Mouse (Mus musculus) hindbrain, embryonic 16.5 days (tissue): ENCODE results near the gene Irgm1. TPM values are rescaled to one million over a fixed set of nuclear protein-coding genes. Genes with fewer than 3 reads are reported as not detected.
A peak's percentile ranks its signal among the peaks of the same experiment; 100 is the strongest.
"Not testable (repeated sequence)": the region's sequence is repeated elsewhere in the genome, so short reads cannot be mapped to it uniquely, and the experiment has no call there.

Experiments
- ATAC-seq: fragments of 200-750 bp; cut with Nextera tagmentation; 2 replicates; pipeline ENCODE4 v1.8.0; 2017; ENCODE audit warnings: moderate TSS enrichment, moderate library complexity
- H3K27ac ChIP-seq: fragments of 300-500 bp; sonication (generic); 2 replicates; pipeline ENCODE4 v1.5.1; 2014; ENCODE audit warnings: low read depth, mild to moderate bottlenecking, control low read depth, low read length, moderate library complexity
- H3K27me3 ChIP-seq: fragments of 300-500 bp; sonication (generic); replicated peaks from 2 replicates; pipeline ENCODE4 v1.6.1; 2014; ENCODE audit warnings: low read length; ENCODE audit not compliant: control insufficient read depth, insufficient read depth
- H3K36me3 ChIP-seq: fragments of 300-500 bp; sonication (generic); 2 replicates; pipeline ENCODE4 v1.6.1; 2014; ENCODE audit warnings: mild to moderate bottlenecking, low read length, moderate library complexity, mixed read lengths; ENCODE audit not compliant: control insufficient read depth, insufficient read depth
- H3K4me1 ChIP-seq: fragments of 300-500 bp; sonication (generic); 2 replicates; pipeline ENCODE4 v1.6.1; 2014; ENCODE audit warnings: low read depth, low read length; ENCODE audit not compliant: control insufficient read depth, insufficient read depth
- H3K4me2 ChIP-seq: fragments of 300-500 bp; sonication (generic); 2 replicates; pipeline ENCODE4 v1.6.1; 2014; ENCODE audit warnings: mild to moderate bottlenecking, low read length, control low read depth, moderate library complexity
- H3K4me3 ChIP-seq: fragments of 300-500 bp; sonication (generic); 2 replicates; pipeline ENCODE4 v1.5.1; 2014; ENCODE audit warnings: mild to moderate bottlenecking, low read length, control low read depth, moderate library complexity
- H3K9ac ChIP-seq: fragments of 300-500 bp; sonication (generic); 2 replicates; pipeline ENCODE4 v1.6.1; 2014; ENCODE audit warnings: low read depth, mild to moderate bottlenecking, control low read depth, low read length, moderate library complexity
- H3K9me3 ChIP-seq: fragments of 300-500 bp; sonication (generic); 2 replicates; pipeline ENCODE4 v1.6.1; 2014; ENCODE audit warnings: mild to moderate bottlenecking, low read length, moderate library complexity; ENCODE audit not compliant: control insufficient read depth
- WGBS: fragments of 180-500 bp; shearing (Covaris S2); extraction: QIAGEN DNeasy Blood & Tissue Kit; methylation state at CpG from one replicate; pipeline ENCODE4 v1.1.7; 2014; 5-methylcytosine and 5-hydroxymethylcytosine counted together
- polyA plus RNA-seq: library from polyadenylated mRNA; unstranded; fragments of >200 nt; fragmentation: Nextera tagmentation; extraction: Ambion mirVana; gene quantifications from 2 replicates; pipeline ENCODE4 v1.2.1, GENCODE M21; 2015

Irgm1 gene
- polyA plus RNA-seq, 1 experiment from 2014 or later: 5.4 TPM

- Histone ChIP-seq H3K4me1 (no peaks in the 10 kb centered on the region), H3K9me3 (no peaks in the 10 kb centered on the region), H3K27ac (no peak overlapping the region), H3K4me2 (no peak overlapping the region), H3K9ac (no peak overlapping the region), H3K27me3 (peaks cover 8% of the 10 kb centered on the region; the same call in 1 of the 2 replicates), H3K36me3 (no peaks in the 10 kb centered on the region), H3K4me3 (no peak overlapping the region)
- ATAC-seq: no peak
- 61% methylated on average over 5 of the region's 5 CpGs for WGBS
Measured at GRCm38 (mm10) chr11:48846881-48847280, 24.6 kb downstream of the Irgm1 start.

DNA sequence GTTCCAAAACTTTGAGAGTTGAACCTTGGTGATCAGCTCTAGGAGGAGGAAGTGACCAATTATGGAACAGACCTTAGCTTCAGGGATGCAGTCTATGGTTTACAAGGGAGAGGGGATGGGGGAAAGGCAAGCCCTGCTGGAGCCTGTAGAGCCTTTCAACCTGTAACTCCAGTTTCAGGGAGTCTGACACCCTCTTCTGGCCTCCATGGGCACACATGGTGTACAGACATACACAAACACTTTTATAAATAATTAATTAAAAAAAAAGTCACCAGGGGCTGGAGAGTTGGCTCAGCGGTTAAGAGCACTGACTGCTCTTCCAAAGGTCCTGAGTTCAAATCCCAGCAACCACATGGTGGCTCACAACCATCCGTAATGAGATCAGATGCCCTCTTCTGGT, 25.1 kb downstream of the Irgm1 start:
- H3K4me2 ChIP-seq, H3K9ac ChIP-seq, H3K4me3 ChIP-seq, H3K9me3 ChIP-seq, H3K27ac ChIP-seq, H3K36me3 ChIP-seq, H3K4me1 ChIP-seq, ATAC-seq, H3K27me3 ChIP-seq: not testable (repeated sequence)
- WGBS: 90% methylated on average over 2 of the region's 2 CpGs

GRCm38 (mm10) chr11:48845244-48845815, 26.2 kb downstream of the Irgm1 start:
- ATAC-seq: no peak
- Histone ChIP-seq H3K36me3 (no peaks in the 10 kb centered on the region), H3K4me1 (no peaks in the 10 kb centered on the region), H3K27me3 (peaks cover 8% of the 10 kb centered on the region; the same call in 1 of the 2 replicates), H3K27ac (no peak overlapping the region), H3K9me3 (no peaks in the 10 kb centered on the region), H3K4me3 (no peak overlapping the region), H3K9ac (no peak overlapping the region), H3K4me2 (no peak overlapping the region)
- WGBS: 32% methylated on average over 13 of the region's 13 CpGs

DNA sequence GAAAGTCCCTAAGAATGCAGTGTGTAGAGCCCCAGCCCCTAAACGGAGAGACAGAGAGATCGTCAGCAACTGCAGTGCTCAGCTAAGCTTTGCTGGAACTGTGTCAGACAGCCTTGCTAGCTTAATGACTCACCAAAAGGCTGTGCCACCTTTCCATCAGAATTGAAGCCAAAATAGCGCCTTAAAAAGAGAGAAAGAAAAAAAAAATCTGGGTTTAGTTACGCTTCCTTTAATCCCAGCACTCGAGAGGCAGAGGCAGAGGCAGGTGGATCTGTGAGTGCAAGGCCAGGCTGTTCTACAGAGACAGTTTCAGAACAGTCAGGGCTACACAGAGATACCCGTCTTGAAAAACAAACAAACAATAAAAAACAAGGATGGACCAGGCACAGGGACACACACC, 27.2 kb downstream of the Irgm1 start:
- Histone ChIP-seq H3K27ac (no peak overlapping the region), H3K9ac (no peak overlapping the region), H3K4me3 (no peak overlapping the region), H3K4me2 (no peak overlapping the region), H3K36me3 (no peaks in the 10 kb centered on the region), H3K4me1 (no peaks in the 10 kb centered on the region), H3K9me3 (no peaks in the 10 kb centered on the region), H3K27me3 (peaks cover 4% of the 10 kb centered on the region; the same call in 1 of the 2 replicates)
- WGBS: 61% methylated on average over 6 of the region's 6 CpGs
- no peak for ATAC-seq

DNA sequence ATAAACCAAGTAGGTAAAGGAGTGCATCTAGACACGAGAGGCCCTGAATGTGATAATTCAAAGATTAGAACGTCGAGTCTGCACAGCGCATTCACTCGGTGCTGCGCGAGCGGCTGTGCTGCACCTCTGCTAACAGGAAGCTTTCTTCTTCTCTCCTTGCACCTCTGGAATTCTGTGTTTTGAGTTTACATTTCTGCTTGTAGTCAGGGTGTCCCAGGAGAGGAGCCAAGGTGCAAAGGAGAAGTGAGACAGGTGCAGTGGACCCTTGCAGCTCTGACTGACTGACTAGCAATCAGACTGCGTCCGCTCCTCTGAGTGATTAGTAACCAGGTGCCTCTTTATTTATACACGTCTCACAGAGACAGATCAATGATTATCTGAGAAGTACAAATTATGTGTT, 28.3 kb downstream of the Irgm1 start:
- no peak for ATAC-seq
- Histone ChIP-seq H3K9ac (no peak overlapping the region), H3K9me3 (no peaks in the 10 kb centered on the region), H3K27me3 (0 out of 2 replicates have a peak, but pooled peaks cover 3% of the 10 kb centered on the region), H3K4me3 (no peak overlapping the region), H3K4me2 (no peak overlapping the region), H3K36me3 (no peaks in the 10 kb centered on the region), H3K4me1 (peaks cover 5% of the 10 kb centered on the region), H3K27ac (no peak overlapping the region)
- 86% methylated on average over 11 of the region's 11 CpGs for WGBS

DNA sequence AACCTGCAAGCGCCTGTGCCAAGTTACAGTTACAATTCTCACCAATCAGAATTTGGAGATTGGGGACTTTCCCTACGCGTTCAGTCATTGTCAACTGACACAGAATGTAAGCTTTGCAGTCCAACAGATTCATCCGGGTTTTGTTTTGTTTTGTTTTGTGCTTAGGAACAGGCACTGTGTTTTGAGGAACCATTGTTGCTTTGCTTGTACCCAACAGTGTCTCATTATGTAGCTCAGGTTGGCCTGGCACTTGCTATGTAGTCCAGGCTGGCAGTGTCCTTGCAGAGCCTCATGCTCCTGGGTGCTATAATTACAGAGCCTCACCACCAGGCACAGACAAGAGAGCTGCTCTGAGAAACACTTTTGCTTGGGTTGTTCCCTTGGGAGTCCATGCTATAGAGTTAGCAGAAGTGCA, 29.1 kb downstream of the Irgm1 start:
- Histone ChIP-seq H3K4me3 (no peak overlapping the region), H3K4me1 (peaks cover 5% of the 10 kb centered on the region), H3K27me3 (0 out of 2 replicates have a peak, but pooled peaks cover 2% of the 10 kb centered on the region), H3K9me3 (no peaks in the 10 kb centered on the region), H3K36me3 (no peaks in the 10 kb centered on the region), H3K9ac (no peak overlapping the region), H3K27ac (no peak overlapping the region), H3K4me2 (no peak overlapping the region)
- WGBS: 85% methylated on average over 4 of the region's 4 CpGs
- no peak for ATAC-seq

- no peak overlapping the region for H3K4me2 ChIP-seq
- H3K27me3 ChIP-seq: 0 out of 2 replicates have a peak, but pooled peaks cover 2% of the 10 kb centered on the region
- H3K36me3 ChIP-seq: no peaks in the 10 kb centered on the region
- WGBS: 87% methylated on average over 5 of the region's 5 CpGs
- no peak overlapping the region for H3K4me3 ChIP-seq
- peaks cover 7% of the 10 kb centered on the region for H3K4me1 ChIP-seq
- no peak overlapping the region for H3K9ac ChIP-seq
- H3K27ac ChIP-seq: no peak overlapping the region
- ATAC-seq: no peak
- H3K9me3 ChIP-seq: no peaks in the 10 kb centered on the region
Measured at GRCm38 (mm10) chr11:48841213-48841612, 30.3 kb downstream of the Irgm1 start.

DNA sequence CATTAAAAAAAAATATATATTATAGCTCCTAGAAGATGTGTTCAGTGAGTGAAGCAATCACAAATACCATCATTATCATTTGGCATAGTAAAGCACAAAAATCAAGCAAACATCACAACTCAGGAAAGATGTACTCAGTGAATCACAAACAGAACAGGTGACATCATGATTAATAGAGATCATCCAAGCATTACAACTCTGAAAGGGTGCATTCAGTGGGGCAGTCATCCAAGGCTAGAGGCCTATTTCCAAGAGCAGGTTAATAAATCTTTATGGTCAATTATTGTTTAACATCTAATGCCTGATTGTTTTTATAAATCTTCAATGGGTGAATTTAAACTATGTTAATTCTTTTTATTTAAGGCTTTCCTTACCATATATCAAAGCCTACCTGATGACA, 30.7 kb downstream of the Irgm1 start:
- Histone ChIP-seq H3K36me3 (no peaks in the 10 kb centered on the region), H3K4me3 (no peak overlapping the region), H3K27me3 (0 out of 2 replicates have a peak, but pooled peaks cover 2% of the 10 kb centered on the region), H3K27ac (no peak overlapping the region), H3K9ac (no peak overlapping the region), H3K4me1 (peaks cover 7% of the 10 kb centered on the region), H3K4me2 (no peak overlapping the region), H3K9me3 (no peaks in the 10 kb centered on the region)
- no peak for ATAC-seq

DNA sequence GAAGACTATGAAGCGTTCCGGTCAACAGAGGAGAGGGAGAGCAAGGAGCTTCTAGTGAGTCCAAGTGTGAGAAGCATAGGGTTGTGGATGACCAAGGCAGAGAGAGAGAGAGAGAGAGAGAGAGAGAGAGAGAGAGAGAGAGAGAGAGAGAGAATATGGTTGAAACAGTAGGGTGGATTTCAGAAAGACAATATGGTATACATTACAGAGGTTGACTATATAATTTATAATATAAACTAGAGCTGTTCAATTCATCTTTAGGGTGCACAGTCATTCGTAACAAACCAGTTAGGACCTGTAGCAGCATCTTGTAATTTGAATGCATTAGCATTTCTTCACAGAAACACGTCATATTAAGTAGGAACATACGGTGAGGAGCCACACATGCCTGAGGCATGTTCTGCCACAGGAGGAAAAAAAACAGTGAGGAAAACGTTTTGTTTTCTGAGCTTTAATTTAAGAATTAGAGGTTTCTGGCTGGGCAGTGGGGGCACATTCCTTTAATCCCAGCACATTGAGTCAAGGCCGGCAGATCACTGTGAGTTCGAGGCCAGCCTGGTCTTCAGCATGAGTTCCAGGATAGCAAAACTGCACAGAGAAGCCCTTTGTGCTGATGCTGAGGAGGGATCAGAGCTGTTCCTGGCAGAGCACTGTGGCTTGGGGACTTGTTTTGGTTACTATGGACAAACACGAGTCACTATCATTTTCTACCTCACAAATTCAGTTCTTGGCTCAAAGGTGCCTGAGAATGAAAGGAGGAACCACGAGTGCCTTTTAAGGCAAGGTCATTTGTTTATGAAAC, 32.4 kb downstream of the Irgm1 start:
- peak overlapping the region; percentile 91 for H3K4me2 ChIP-seq
- no peaks in the 10 kb centered on the region for H3K9me3 ChIP-seq
- no peak overlapping the region for H3K9ac ChIP-seq
- 71% methylated on average over 10 of the region's 10 CpGs for WGBS
- no peak overlapping the region for H3K27ac ChIP-seq
- no peak for ATAC-seq
- 0 out of 2 replicates have a peak, but pooled peaks cover 2% of the 10 kb centered on the region for H3K27me3 ChIP-seq
- H3K36me3 ChIP-seq: no peaks in the 10 kb centered on the region
- H3K4me1 ChIP-seq: peaks cover 7% of the 10 kb centered on the region
- H3K4me3 ChIP-seq: peak overlapping the region; percentile 93
